Mouse (Mus musculus): ENCODE data around the gene Reep3.
"Not testable (repeated sequence)": the region's sequence is repeated elsewhere in the genome, so short reads cannot be mapped to it uniquely, and the experiment has no call there.

Gene Reep3

DNA sequence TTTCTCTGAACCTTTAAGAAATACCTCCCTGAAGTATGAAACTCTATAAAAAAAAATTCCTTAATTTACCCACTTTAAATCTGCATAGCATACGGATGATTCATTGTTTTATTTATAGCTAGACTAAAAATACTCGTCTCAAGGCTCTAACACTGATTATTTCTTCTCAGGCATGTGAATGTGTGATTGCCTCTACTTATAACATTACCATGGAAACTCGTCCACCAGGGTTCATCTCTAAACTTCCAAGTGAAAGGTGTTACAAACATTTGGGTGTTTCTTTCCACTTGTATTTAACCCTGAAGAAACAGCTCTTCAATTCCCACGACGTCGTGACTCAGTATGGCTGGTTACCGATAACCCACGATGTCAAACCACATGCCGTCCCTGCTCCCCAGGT, 73.7 kb downstream of the Reep3 start:
- ChIA-PET CTCF (no interaction called here), POLR2A (interaction anchor here in 3 of 4 experiments (0.5 to 6.1 kb wide), 8 partner anchors 10 to 165 kb away, joined by 3 to 51 read pairs (median 4); no protein-coding TSS in a partner anchor)

DNA sequence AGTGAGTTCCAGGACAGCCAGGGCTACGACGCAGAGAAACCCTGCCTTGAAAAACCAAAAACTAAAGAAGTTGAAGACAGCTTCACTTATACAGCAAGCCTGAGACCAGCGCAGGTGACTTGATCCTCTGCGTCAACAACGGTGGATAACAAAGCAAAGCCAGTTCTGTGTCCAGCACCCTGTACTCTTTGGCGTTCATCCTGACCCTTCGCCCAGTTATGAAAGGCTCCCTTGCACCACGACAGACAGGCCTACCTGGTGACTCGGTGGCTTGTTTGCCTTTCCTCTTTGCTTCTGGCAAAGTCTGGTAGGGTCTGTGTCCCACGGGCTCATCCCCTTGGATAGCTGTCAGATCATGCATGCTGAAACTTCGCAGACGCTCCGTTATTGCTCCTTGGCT, 75.3 kb downstream of the Reep3 start:
- POLR2A ChIA-PET = interaction anchor here in 3 of 4 experiments (0.7 to 6.1 kb wide), 12 partner anchors 9 to 285 kb away, joined by 3 to 52 read pairs (median 4); partner anchors contain the start of gene Jmjd1c (in 1 of the 3)
- CTCF ChIA-PET = no interaction called here

DNA sequence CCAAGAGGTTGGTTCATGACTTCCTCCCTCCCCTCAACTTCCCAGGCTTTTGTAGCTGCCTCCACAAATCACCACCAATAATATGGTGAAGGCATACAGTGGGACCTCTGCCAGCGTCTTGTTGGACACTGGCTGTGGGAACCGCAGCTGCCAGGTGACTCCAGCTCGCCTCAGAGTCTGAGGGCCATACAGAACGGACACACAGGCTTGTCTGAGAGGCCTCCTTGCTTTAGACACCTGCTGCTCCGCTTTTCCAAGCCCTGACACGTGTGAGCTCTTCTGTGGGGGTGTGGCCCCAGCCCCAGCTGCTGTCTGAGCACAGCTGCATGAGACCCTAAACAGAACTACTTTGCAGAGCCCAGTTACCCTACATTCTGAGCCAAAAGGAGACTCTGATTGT, 77.9 kb downstream of the Reep3 start:
- ChIA-PET POLR2A (interaction anchor here in 3 of 4 experiments (0.7 to 6.1 kb wide), 15 partner anchors 9 to 81 kb away, joined by 3 to 52 read pairs (median 4); no protein-coding TSS in a partner anchor), CTCF (no interaction called here)

DNA sequence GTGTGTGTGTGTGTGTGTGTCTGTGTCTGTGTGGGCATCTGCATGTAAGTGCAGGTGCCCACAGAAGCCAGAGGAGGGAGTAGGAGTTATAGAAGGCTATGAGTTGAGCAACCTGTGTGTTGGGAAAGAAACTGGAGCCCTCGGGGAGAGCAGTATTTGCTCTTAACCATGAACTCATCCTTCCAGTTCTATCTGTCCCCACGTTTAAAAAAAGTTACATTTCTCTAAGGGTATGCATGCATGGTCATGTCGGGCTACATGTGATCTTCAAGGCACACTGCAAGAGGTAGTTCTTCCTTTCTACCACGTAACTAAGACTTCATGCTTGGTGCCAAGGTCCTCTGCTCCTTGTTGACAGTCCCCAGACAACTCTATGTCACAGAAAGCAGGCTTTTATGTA, 78.9 kb downstream of the Reep3 start:
- POLR2A ChIA-PET = interaction anchor here in 1 of 4 experiments (6.1 kb wide), 1 partner anchor 15 kb away, joined by 51 read pairs; no protein-coding TSS in a partner anchor
- CTCF ChIA-PET = no interaction called here

DNA sequence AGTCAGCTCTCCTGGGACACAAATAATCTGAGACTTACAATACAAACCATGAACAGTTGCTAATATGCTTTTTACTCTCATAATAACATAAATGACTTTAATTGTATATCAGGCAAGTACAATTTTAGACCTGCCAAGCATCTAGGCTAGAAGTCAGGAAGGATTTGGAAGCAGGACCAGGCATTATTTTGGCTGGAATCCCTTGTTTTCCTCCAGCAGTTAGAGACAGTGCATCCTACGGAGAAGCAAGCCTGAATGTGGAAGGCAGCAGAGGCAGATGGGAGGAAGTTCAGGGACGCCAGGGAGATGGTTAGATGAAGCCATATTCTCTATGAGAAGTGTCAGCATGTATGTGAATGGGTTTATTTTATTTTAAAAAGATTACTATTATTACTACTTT, 79.4 kb downstream of the Reep3 start:
- CTCF ChIA-PET = interaction anchor here in 3 of 4 experiments (0.6 to 1.1 kb wide), 4 partner anchors 20 to 121 kb away, joined by 3 to 6 read pairs (median 4); no protein-coding TSS in a partner anchor

DNA sequence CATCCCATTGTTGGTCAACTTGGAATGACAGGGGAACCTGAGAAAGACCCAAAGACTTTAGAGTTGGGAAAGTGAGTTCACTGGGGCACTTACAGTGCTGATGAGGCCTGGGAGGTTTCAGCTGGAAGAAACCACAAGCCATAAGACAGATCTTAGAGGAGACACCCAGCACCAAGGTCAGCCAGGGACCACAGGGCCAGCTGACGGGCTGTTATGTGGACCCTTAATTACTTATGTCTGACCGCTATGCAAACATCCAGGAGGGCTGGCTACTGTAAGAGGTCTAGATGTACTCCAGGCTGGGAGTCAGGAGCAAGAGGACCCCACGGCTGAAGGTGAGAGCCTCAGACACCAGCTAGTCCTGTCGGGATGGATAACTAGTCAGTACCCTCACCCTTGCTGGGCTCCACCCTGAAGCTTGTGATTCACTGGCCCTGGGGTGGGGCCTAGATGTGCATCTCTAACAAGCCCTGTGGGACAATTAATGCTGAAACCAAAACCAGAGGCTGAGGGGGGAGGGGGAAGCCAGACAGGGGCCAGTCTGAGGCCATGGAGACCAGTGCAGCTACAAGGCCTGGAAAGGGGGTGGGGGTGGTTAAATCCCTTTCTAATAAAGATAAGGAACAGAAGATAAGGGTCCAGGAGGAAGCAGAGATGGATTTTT, 80.0 kb downstream of the Reep3 start:
- POLR2A ChIA-PET = interaction anchor here (0.6 to 8.1 kb wide), 50 partner anchors 9 to 1123 kb away, joined by 3 to 107 read pairs (median 4); partner anchors contain the start of gene Jmjd1c (in 1 of the 4)

More for the DNA sequence above, 79.4 kb downstream of the Reep3 start:
- POLR2A ChIA-PET = interaction anchor here in 3 of 4 experiments (0.6 to 8.1 kb wide), 31 partner anchors 8 to 106 kb away, joined by 3 to 107 read pairs (median 4); no protein-coding TSS in a partner anchor

DNA sequence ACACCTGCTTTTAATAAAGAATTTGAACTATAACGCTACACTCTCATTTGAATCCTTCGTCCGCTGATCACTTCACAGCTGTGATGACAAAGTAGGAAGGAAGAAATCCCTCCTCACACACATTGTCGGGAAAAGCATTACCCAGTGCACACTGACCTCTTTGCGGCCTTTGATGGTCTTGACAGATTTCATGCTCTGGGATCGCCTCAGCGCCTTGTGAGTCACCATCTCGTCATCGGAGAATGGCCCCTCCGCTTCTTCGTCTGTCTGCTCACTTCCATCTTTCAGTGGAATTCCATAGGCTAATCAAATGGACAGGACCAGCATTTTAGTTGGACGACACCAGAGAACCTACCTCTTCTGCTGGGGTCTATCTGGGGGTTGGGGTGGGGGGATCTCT, 82.0 kb downstream of the Reep3 start:
- ChIA-PET POLR2A (interaction anchor here (1.0 to 8.1 kb wide), 10 partner anchors 11 to 1123 kb away, joined by 3 to 107 read pairs (median 3); no protein-coding TSS in a partner anchor), CTCF (no interaction called here)

More for the DNA sequence above, 80.0 kb downstream of the Reep3 start:
- CTCF ChIA-PET = interaction anchor here (0.6 to 1.1 kb wide), 9 partner anchors 12 to 439 kb away, joined by 3 to 16 read pairs (median 3); no protein-coding TSS in a partner anchor

DNA sequence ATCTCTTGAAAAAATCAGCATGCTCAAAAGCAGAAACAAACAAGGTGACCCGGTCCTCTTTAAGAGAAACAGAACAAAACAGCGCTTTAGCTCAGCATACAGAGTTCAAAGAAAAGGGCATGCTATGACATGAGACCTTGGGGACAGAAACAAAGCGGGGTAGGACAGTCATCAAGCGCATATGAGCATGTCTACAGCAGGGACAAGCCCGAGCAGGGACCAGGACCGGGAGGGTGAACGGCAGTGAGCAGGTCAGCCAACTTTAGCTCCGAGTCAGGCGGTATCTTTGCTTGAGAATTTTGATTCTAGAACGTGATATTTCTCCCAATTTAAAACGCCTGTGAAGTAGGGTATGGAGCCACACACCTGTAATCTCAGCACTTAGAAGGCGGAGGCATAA, 86.2 kb downstream of the Reep3 start:
- ChIA-PET POLR2A (interaction anchor here in 3 of 4 experiments (0.5 to 8.1 kb wide), 49 partner anchors 7 to 1201 kb away, joined by 3 to 107 read pairs (median 5); no protein-coding TSS in a partner anchor), CTCF (interaction anchor here in 1 of 4 experiments (0.5 to 0.9 kb wide), 3 partner anchors 14 to 75 kb away, joined by 3 to 5 read pairs (median 3); no protein-coding TSS in a partner anchor)

DNA sequence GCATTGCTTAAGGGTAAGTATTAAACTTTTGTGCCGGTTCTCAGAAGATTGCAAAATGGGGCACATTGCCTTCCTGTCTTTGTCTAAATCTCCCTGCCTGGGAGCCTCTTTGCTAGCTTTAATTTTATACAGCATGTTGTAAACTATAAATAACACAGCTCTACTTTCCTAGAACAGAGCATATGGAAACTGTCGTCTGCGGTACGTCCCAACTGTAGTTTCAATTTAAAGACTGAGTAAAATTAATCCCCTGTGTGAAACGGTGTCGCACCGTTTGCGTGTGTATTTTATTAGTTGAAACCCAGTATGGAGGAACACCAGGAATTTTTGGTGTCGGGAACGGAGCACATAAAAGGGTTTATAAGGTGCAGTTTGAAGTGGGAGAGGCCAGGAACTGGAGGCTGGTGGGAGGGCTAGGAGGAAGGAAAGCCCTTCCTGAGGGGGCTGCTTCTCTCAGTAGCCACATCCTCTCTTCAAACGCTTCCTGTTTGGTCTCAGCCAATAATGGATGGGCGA, 92.2 kb downstream of the Reep3 start:
- CTCF ChIA-PET = no interaction called here
- POLR2A ChIA-PET = interaction anchor here (0.5 to 8.2 kb wide), 79 partner anchors 8 to 1133 kb away, joined by 3 to 216 read pairs (median 14); partner anchors contain the start of genes Jmjd1c (in 2 of the 4), Reep3 (in 2 of the 4) and Nrbf2 (in 1 of the 4)

DNA sequence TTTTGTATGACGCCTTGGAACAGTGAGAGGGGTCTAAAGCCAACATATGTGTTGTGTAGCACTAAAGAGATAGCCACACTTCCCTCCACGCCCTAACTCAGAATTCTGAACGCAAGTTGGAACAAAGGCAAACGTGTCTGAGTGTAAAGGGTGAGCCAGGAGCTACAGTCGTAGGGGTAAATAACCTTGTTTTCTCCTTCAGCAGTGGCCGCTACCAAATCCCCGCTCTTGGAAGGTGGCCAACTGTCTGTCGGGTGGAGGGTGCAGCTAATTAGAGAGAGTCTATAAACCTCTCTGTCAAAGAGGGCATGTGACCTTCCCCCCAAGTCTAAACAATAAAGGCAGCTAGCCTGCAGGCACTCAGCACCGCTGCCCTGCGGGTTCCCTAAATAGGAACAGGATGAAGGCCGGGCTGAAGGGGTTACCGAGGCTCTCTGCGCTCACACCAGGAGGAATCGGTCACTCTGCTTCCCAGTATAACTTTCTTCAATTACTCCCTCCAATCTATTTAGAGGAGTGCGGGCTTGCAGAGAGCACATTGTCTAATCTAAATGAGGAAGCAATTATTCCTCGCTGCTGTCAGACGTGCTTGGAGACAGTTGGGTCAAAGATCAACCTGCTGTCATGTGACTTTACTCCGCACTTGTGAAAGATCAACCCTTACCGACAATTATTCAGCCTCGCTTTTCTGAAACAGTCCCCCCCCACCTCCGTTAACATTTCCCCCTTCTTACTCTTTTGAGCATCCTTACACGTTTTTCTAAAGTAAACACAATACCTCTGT, 92.8 kb downstream of the Reep3 start:
- CTCF ChIA-PET = interaction anchor here (0.7 to 2.1 kb wide), 7 partner anchors 75 to 99 kb away, joined by 3 to 6 read pairs (median 3); partner anchors contain the start of gene Jmjd1c (in 1 of the 4)
- POLR2A ChIA-PET = interaction anchor here (0.5 to 8.2 kb wide), 142 partner anchors 9 to 1272 kb away, joined by 3 to 216 read pairs (median 8); partner anchors contain the start of genes Jmjd1c (in 3 of the 4), Reep3 (in 3 of the 4), Nrbf2 (in 1 of the 4) and Zfp365 (in 1 of the 4)

DNA sequence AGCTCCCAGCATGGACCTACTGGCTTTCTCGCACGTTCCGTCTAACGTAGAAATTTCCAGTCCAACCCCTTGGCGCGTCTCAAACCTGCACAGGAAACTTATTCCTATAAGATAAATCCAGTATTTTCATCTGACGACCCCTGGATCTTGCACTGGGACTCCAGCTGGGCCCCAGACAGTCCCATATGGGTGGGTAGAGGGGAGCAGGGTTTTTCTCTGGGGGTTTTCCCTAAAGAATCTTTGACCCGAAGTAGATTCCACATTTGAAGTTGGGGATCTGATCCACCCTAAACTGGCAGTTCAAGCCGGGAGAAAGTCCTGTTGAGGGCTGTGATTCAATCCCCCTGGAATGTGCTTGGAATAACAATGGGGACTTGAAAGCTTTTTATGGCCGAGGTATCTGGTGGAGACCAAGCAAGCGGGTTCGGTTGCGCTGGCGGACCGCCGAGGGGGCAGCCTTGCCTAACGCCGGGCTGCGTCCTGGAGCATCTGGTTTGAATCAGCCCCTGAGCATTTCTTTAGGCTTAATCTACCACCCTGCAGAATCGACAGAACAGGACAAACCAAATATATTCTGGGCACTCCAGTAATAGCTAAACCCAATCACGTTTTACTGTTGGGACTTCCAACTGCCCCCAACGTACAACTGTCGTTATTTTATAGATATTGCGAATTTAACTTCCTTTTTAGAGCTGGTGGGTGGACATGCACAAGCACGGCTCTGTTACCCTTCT, 93.6 kb downstream of the Reep3 start:
- CTCF ChIA-PET = interaction anchor here (0.7 to 2.1 kb wide), 11 partner anchors 34 to 99 kb away, joined by 3 to 6 read pairs (median 3); partner anchors contain the start of gene Jmjd1c (in 1 of the 4)
- POLR2A ChIA-PET = interaction anchor here (0.6 to 8.2 kb wide), 177 partner anchors 8 to 1273 kb away, joined by 3 to 216 read pairs (median 6); partner anchors contain the start of genes Jmjd1c (in 4 of the 4), Reep3 (in 3 of the 4), Nrbf2 (in 1 of the 4) and Zfp365 (in 1 of the 4)

DNA sequence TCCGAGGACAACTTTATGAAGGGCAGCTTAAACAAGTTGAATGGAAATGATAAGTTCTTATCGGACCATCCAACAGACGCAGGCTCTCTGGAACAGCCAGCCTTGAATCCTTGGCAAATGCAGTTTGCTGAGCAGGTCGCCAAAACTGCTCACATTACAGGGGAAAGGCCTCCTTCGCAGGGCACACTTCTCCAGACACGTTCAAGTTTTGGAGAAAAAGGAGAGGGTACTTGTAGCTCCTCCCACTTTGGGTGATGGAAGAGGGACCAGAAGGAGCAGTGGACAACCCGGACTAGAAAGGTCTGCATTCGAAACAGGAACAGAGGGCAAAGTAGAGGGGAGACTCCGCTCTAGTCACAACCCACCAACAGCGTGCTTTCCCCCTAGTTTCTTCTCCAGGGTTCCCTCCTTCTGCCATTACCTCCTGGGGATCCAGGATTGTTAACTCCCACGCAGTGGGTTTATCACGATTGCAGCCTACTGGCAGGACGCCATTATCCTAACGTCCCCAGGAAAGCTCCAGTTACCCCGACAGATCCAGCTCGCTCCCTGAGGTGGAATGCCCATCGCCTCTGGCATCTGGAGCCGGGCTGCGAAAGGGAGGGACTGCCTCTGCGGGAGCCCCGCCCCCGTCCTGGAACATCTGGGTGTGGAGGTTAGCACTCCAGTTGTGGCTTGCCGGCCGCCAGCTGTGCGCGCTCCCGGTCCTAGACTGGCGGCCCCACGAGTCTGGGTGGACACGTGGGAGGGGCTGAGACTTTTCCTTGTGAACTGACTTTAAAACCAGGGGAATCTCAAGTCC, 94.3 kb downstream of the Reep3 start:
- ChIA-PET CTCF (interaction anchor here in 3 of 4 experiments (0.7 to 2.1 kb wide), 9 partner anchors 28 to 98 kb away, joined by 3 to 6 read pairs (median 3); no protein-coding TSS in a partner anchor), POLR2A (interaction anchor here (0.5 to 8.2 kb wide), 157 partner anchors 8 to 1274 kb away, joined by 3 to 216 read pairs (median 6); partner anchors contain the start of genes Jmjd1c (in 4 of the 4), Reep3 (in 3 of the 4), Nrbf2 (in 1 of the 4) and Zfp365 (in 1 of the 4))

DNA sequence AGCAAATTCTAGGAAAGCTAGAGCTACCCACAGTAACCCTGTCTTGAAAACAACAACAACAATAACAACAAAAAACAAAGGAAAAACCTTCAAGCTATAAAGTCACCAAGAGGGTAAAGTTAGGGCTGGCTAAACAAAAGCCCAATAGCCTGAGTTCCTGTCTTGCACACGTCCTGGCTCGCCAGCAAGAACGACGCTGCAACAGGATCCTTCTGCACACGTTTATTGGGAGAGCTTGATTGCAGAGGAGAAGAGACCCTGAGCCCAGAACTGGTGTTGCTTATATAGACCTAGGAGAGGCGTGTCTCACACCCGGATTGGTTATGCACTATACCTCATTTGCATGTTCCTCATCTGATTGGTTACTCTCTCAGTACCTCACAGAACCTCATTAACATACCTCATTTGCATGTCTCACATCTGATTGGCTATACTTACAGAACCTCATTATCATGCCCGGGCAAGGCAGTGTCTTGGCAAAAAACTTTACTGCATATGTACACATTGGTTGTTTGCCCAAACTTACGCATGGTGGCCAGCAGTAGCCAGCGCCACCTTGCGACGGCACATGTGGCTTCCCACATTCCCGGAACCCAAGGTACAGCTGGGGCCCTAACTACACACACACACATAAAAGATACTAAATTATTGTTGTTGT, 95.7 kb downstream of the Reep3 start:
- CTCF ChIA-PET = not testable (repeated sequence)
- POLR2A ChIA-PET = interaction anchor here (0.8 to 8.2 kb wide), 43 partner anchors 8 to 120 kb away, joined by 3 to 216 read pairs (median 29); partner anchors contain the start of genes Jmjd1c (in 2 of the 4) and Reep3 (in 2 of the 4)

DNA sequence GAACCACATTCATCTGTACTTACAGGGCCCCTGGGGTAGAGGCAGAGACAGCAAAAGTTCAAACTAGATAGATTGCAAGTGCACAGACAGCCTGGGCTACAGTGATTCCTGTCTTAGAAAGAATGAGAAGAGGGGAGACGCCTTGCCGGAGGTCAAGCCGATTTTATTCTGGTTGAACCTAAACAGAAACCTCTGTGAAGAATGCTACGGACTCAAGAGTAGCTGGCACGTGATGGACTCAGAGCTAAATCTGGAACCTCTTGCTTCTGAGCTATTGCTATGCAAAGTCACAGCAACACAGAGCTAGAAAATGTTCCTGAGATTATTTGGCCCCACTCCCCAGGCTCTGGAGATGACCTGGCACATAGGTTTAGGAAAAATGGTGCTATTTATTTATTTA, 96.6 kb downstream of the Reep3 start:
- ChIA-PET POLR2A (interaction anchor here in 3 of 4 experiments (0.6 to 8.2 kb wide), 23 partner anchors 8 to 106 kb away, joined by 3 to 216 read pairs (median 56); partner anchors contain the start of genes Jmjd1c (in 1 of the 3) and Reep3 (in 1 of the 3)), CTCF (no interaction called here)

DNA sequence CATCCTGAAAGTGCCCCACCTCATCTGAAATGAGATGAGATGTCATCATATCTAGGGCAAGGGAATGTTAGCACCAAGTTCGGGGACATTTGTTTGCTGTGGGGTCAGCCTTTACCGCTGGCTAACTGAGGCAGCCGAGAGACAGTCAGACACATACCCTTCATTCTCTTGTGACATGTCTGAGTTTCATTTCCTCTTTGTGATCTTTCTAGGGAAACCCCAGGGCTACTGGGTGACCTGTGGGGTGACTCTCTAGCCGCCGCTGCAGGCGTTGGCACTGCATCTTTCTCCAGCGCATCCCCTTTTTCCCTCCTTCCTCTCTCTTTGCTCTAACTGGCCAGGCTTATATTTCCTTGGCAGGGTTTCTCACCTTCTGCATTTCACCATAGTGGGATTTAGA, 98.0 kb downstream of the Reep3 start:
- POLR2A ChIA-PET = interaction anchor here in 3 of 4 experiments (0.6 to 8.2 kb wide), 8 partner anchors 12 to 87 kb away, joined by 3 to 216 read pairs (median 57); no protein-coding TSS in a partner anchor
- CTCF ChIA-PET = interaction anchor here in 3 of 4 experiments (0.6 to 0.7 kb wide), 3 partner anchors 27 to 72 kb away, joined by 3 to 4 read pairs (median 3); no protein-coding TSS in a partner anchor

DNA sequence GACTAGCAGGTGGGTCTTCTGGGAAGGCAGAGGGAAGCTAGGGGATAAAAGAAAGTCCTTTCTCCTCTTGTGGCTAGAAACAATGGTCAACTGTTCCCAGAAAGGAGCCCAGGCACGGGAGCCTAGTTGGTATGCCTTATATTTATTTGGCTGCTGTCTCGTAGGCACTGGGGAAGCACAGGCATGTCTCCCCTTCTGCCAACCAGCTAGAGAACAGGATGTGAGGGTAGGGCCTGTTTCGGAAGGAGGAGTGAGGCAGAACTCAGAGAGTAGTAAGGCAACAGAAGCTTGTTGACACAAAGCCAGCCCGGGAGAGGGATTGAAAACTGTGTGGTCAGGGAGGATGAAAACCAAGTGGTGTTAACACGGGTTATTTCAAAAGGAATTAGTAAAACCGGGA, 101.6 kb downstream of the Reep3 start:
- ChIA-PET POLR2A (interaction anchor here (0.6 to 6.9 kb wide), 26 partner anchors 7 to 195 kb away, joined by 3 to 59 read pairs (median 4); no protein-coding TSS in a partner anchor), CTCF (no interaction called here)

Measured in embryonic stem cell, embryonic (primary cell).